Mouse (Mus musculus) embryonic facial prominence, embryonic 11.5 days (tissue): Measurements from ENCODE around the gene Sox4. TPM values are rescaled to one million over a fixed set of nuclear protein-coding genes. Genes with fewer than 3 reads are reported as not detected.

ENCODE experiments used
- ATAC-seq: fragments of 200-750 bp; cut with Nextera tagmentation; replicated peaks from 2 replicates; pipeline ENCODE4 v1.8.0; 2017; ENCODE audit warnings: low read depth; ENCODE audit not compliant: insufficient number of reproducible peaks, low FRiP score, low TSS enrichment
- DNase-seq: peaks from one replicate; pipeline ENCODE4 v3.0.0-alpha.2; 2015; ENCODE audit warnings: low spot score
- H3K27ac ChIP-seq: fragments of 300-500 bp; sonication (generic); replicated peaks from 2 replicates; pipeline ENCODE4 v1.5.1; 2014; ENCODE audit warnings: mild to moderate bottlenecking, low read depth, low read length, control low read depth
- H3K27me3 ChIP-seq: fragments of 300-500 bp; sonication (generic); 2 replicates; pipeline ENCODE4 v1.6.1; 2014; ENCODE audit warnings: mild to moderate bottlenecking, low read length, moderate library complexity, mixed read lengths; ENCODE audit not compliant: control insufficient read depth, insufficient read depth
- H3K36me3 ChIP-seq: fragments of 300-500 bp; sonication (generic); replicated peaks from 2 replicates; pipeline ENCODE4 v1.6.1; 2014; ENCODE audit warnings: low read depth, mild to moderate bottlenecking, low read length, moderate library complexity, mixed read lengths; ENCODE audit not compliant: control insufficient read depth, insufficient read depth
- H3K4me1 ChIP-seq: fragments of 300-500 bp; sonication (generic); 2 replicates; pipeline ENCODE4 v1.6.1; 2014; ENCODE audit warnings: low read length, mixed read lengths; ENCODE audit not compliant: control insufficient read depth, insufficient read depth
- H3K4me2 ChIP-seq: fragments of 300-500 bp; sonication (generic); 2 replicates; pipeline ENCODE4 v1.6.1; 2014; ENCODE audit warnings: low read depth, mild to moderate bottlenecking, control low read depth, low read length, moderate library complexity
- H3K4me3 ChIP-seq: fragments of 300-500 bp; sonication (generic); 2 replicates; pipeline ENCODE4 v1.5.1; 2014; ENCODE audit warnings: low read depth, low read length, control low read depth
- H3K9ac ChIP-seq: fragments of 300-500 bp; sonication (generic); replicated peaks from 2 replicates; pipeline ENCODE4 v1.6.1; 2014; ENCODE audit warnings: mild to moderate bottlenecking, control low read depth, low read length
- H3K9me3 ChIP-seq: fragments of 300-500 bp; sonication (generic); replicated peaks from 2 replicates; pipeline ENCODE4 v1.6.1; 2016; ENCODE audit warnings: mild to moderate bottlenecking, low read length, inconsistent platforms, mixed read lengths; ENCODE audit not compliant: control insufficient read depth
- WGBS: fragments of 180-500 bp; shearing (Covaris S2); extraction: QIAGEN DNeasy Blood & Tissue Kit; methylation state at CpG from one replicate; pipeline ENCODE4 v1.1.7; 2014; 5-methylcytosine and 5-hydroxymethylcytosine counted together
- polyA plus RNA-seq: library from polyadenylated mRNA; unstranded; fragments of >200 nt; fragmentation: Nextera tagmentation; extraction: Ambion mirVana; gene quantifications from 2 replicates; pipeline ENCODE4 v1.2.1, GENCODE M21; 2014

Gene Sox4
- polyA plus RNA-seq, 1 experiment from 2014 or later = 126 TPM

GRCm38 (mm10) chr13:28950623-28951491 lies 2.7 kb downstream of the Sox4 start:
- Histone ChIP-seq H3K27me3 (no peaks in the 10 kb centered on the region), H3K4me3 (peak overlapping the region; percentile 100), H3K4me1 (no peaks in the 10 kb centered on the region), H3K27ac (peak overlapping the region; percentile 100), H3K9me3 (no peaks in the 10 kb centered on the region), H3K9ac (peak overlapping the region; percentile 99), H3K4me2 (peak overlapping the region; percentile 28), H3K36me3 (no peaks in the 10 kb centered on the region; the same call in 1 of the 2 replicates)
- ATAC-seq (0 out of 2 replicates have a peak, but pooled peaks have one; percentile 1), DNase-seq (peak; percentile 80)
- WGBS = under 1% methylated on average over 32 of the region's 32 CpGs

- ATAC-seq = no peak
- Histone ChIP-seq H3K36me3 (no peaks in the 10 kb centered on the region; the same call in 1 of the 2 replicates), H3K4me1 (no peaks in the 10 kb centered on the region), H3K9me3 (no peaks in the 10 kb centered on the region; the same call in 1 of the 2 replicates), H3K27ac (peak overlapping the region; percentile 100), H3K4me2 (peak overlapping the region; percentile 28), H3K27me3 (no peaks in the 10 kb centered on the region), H3K4me3 (peak overlapping the region; percentile 100), H3K9ac (peak overlapping the region; percentile 99)
- 0% methylated on average over 9 of the region's 9 CpGs for WGBS
- peak; percentile 73 for DNase-seq
Observed at GRCm38 (mm10) chr13:28950266-28950622, 3.3 kb downstream of the Sox4 start.

GRCm38 (mm10) chr13:28949279-28949915 lies 4.1 kb downstream of the Sox4 start:
- 8% methylated on average over 11 of the region's 11 CpGs for WGBS

GRCm38 (mm10) chr13:28948541-28948940 lies 5.0 kb downstream of the Sox4 start:
- H3K27ac ChIP-seq = peak overlapping the region; percentile 5; the same call in 1 of the 2 replicates
- H3K4me1 ChIP-seq = no peaks in the 10 kb centered on the region
- peak overlapping the region; percentile 48 for H3K9ac ChIP-seq
- no peaks in the 10 kb centered on the region; the same call in 1 of the 2 replicates for H3K9me3 ChIP-seq
- ATAC-seq = no peak; the same call in 1 of the 2 replicates
- H3K36me3 ChIP-seq = no peaks in the 10 kb centered on the region; the same call in 1 of the 2 replicates
- peak; percentile 76 for DNase-seq
- peak overlapping the region; percentile 50 for H3K4me3 ChIP-seq
- 2% methylated on average over 10 of the region's 10 CpGs for WGBS
- H3K4me2 ChIP-seq = peak overlapping the region; percentile 38
- H3K27me3 ChIP-seq = no peaks in the 10 kb centered on the region

More at GRCm38 (mm10) chr13:28949279-28949915, 4.1 kb downstream of the Sox4 start:
- Histone ChIP-seq H3K4me2 (peak overlapping the region; percentile 44), H3K36me3 (no peaks in the 10 kb centered on the region; the same call in 1 of the 2 replicates), H3K4me1 (no peaks in the 10 kb centered on the region), H3K9ac (peak overlapping the region; percentile 66), H3K9me3 (no peaks in the 10 kb centered on the region; the same call in 1 of the 2 replicates), H3K27ac (0 out of 2 replicates have a peak overlapping the region, but pooled peaks have one; percentile 28), H3K27me3 (no peaks in the 10 kb centered on the region), H3K4me3 (peak overlapping the region; percentile 50)
- no peak for ATAC-seq
- peak; percentile 60 for DNase-seq

GRCm38 (mm10) chr13:28947740-28948441 lies 5.6 kb downstream of the Sox4 start:
- DNase-seq = peak; percentile 43
- 28% methylated on average over 7 of the region's 7 CpGs for WGBS
- H3K9me3 ChIP-seq = no peaks in the 10 kb centered on the region; the same call in 1 of the 2 replicates

GRCm38 (mm10) chr13:28946565-28947135 lies 6.9 kb downstream of the Sox4 start:
- no peak overlapping the region for H3K4me3 ChIP-seq
- H3K9me3 ChIP-seq = no peaks in the 10 kb centered on the region; the same call in 1 of the 2 replicates
- 45% methylated on average over 8 of the region's 8 CpGs for WGBS
- no peak for DNase-seq
- H3K4me2 ChIP-seq = no peak overlapping the region
- no peaks in the 10 kb centered on the region; the same call in 1 of the 2 replicates for H3K36me3 ChIP-seq
- ATAC-seq = no peak
- H3K9ac ChIP-seq = no peak overlapping the region
- no peaks in the 10 kb centered on the region for H3K4me1 ChIP-seq
- no peaks in the 10 kb centered on the region for H3K27me3 ChIP-seq
- H3K27ac ChIP-seq = no peak overlapping the region

More at GRCm38 (mm10) chr13:28947740-28948441, 5.6 kb downstream of the Sox4 start:
- Histone ChIP-seq H3K4me3 (peak overlapping the region; percentile 50; the same call in 1 of the 2 replicates), H3K4me1 (no peaks in the 10 kb centered on the region), H3K27ac (0 out of 2 replicates have a peak overlapping the region, but pooled peaks have one; percentile 17), H3K36me3 (no peaks in the 10 kb centered on the region; the same call in 1 of the 2 replicates), H3K27me3 (no peaks in the 10 kb centered on the region), H3K4me2 (peak overlapping the region; percentile 38), H3K9ac (peak overlapping the region; percentile 48)
- no peak for ATAC-seq

GRCm38 (mm10) chr13:28945681-28946080 lies 7.8 kb downstream of the Sox4 start:
- 92% methylated on average over 5 of the region's 5 CpGs for WGBS

More at GRCm38 (mm10) chr13:28945681-28946080, 7.8 kb downstream of the Sox4 start:
- Histone ChIP-seq H3K4me1 (no peaks in the 10 kb centered on the region), H3K36me3 (no peaks in the 10 kb centered on the region; the same call in 1 of the 2 replicates), H3K4me3 (no peak overlapping the region), H3K4me2 (no peak overlapping the region), H3K27ac (no peak overlapping the region), H3K9ac (no peak overlapping the region), H3K9me3 (no peaks in the 10 kb centered on the region; the same call in 1 of the 2 replicates), H3K27me3 (no peaks in the 10 kb centered on the region)
- ATAC-seq (no peak), DNase-seq (no peak)
